Mouse (Mus musculus) forebrain, postnatal 0 days (tissue): ENCODE results near the gene Rabl3. TPM values are rescaled to one million over a fixed set of nuclear protein-coding genes. Genes with fewer than 3 reads are reported as not detected.

Experiments
- ATAC-seq: fragments of 200-750 bp; cut with Nextera tagmentation; 2 replicates; pipeline ENCODE4 v1.8.0; 2017; ENCODE audit warnings: mild to moderate bottlenecking, moderate library complexity
- DNase-seq: peaks from one replicate; pipeline ENCODE4 v3.0.0-alpha.2; 2015
- H3K27ac ChIP-seq: fragments of 300-500 bp; sonication (generic); 2 replicates; pipeline ENCODE4 v1.5.1; 2014; ENCODE audit warnings: low read depth, mild to moderate bottlenecking, antibody characterized with exemption, low read length, moderate library complexity, mixed read lengths
- H3K27me3 ChIP-seq: fragments of 300-500 bp; sonication (generic); 2 replicates; pipeline ENCODE4 v1.6.1; 2014; ENCODE audit warnings: mild to moderate bottlenecking, low read length, mixed read lengths; ENCODE audit not compliant: insufficient read depth
- H3K36me3 ChIP-seq: fragments of 300-500 bp; sonication (generic); 2 replicates; pipeline ENCODE4 v1.6.1; 2014; ENCODE audit warnings: mild to moderate bottlenecking, moderate library complexity; ENCODE audit not compliant: insufficient read depth
- H3K4me1 ChIP-seq: fragments of 300-500 bp; sonication (generic); 2 replicates; pipeline ENCODE4 v1.6.1; 2014; ENCODE audit warnings: antibody characterized with exemption; ENCODE audit not compliant: insufficient read depth
- H3K4me2 ChIP-seq: fragments of 300-500 bp; sonication (generic); 2 replicates; pipeline ENCODE4 v1.6.1; 2014; ENCODE audit warnings: low read depth, mild to moderate bottlenecking, moderate library complexity
- H3K4me3 ChIP-seq: fragments of 300-500 bp; sonication (generic); 2 replicates; pipeline ENCODE4 v1.5.1; 2014; ENCODE audit warnings: low read depth, low read length, mixed read lengths
- H3K9ac ChIP-seq: fragments of 300-500 bp; sonication (generic); 2 replicates; pipeline ENCODE4 v1.6.1; 2014; ENCODE audit warnings: mild to moderate bottlenecking
- H3K9me3 ChIP-seq: fragments of 300-500 bp; sonication (generic); 2 replicates; pipeline ENCODE4 v1.6.1; 2016; ENCODE audit warnings: low read length
- CTCF ChIP-seq: sonication (generic); IDR thresholded peaks from 2 replicates; pipeline ENCODE4 v1.5.1; 2016; ENCODE audit warnings: antibody characterized with exemption, control low read depth, low read depth
- WGBS: fragments of 180-500 bp; shearing (Covaris S2); extraction: QIAGEN DNeasy Blood & Tissue Kit; methylation state at CpG from one replicate; pipeline ENCODE4 v1.1.7; 2014; 5-methylcytosine and 5-hydroxymethylcytosine counted together
- polyA plus RNA-seq: library from polyadenylated mRNA; unstranded; fragments of >200 nt; fragmentation: Nextera tagmentation; extraction: Ambion mirVana; gene quantifications from 2 replicates; pipeline ENCODE4 v1.2.1, GENCODE M21; 2015
- total RNA-seq: library from RNA; depleted of rRNA; stranded (reverse); fragments of >200 nt; gene quantifications from 2 replicates; pipeline ENCODE4 v1.2.3, GENCODE M21; 2014; rRNA removed

Gene Rabl3
- total and polyA plus RNA-seq, 2 experiments from 2014 or later, result 8.2 to 12.4 TPM

GRCm38 (mm10) chr16:37612013-37612412 lies 72.3 kb downstream of the Rabl3 start:
- Histone ChIP-seq H3K27ac (no peak overlapping the region), H3K36me3 (no peaks in the 10 kb centered on the region), H3K9ac (no peak overlapping the region), H3K4me2 (no peak overlapping the region), H3K9me3 (no peaks in the 10 kb centered on the region), H3K27me3 (no peaks in the 10 kb centered on the region), H3K4me1 (no peaks in the 10 kb centered on the region), H3K4me3 (no peak overlapping the region)
- no peak for TF ChIP-seq CTCF
- ATAC-seq (no peak), DNase-seq (no peak)
- WGBS, result 90% methylated on average over 5 of the region's 5 CpGs

- TF ChIP-seq CTCF, result no peak
- no peak for DNase-seq
Measured at GRCm38 (mm10) chr16:37614540-37614939, 74.9 kb downstream of the Rabl3 start.

GRCm38 (mm10) chr16:37615429-37615828 lies 75.7 kb downstream of the Rabl3 start:
- no peaks in the 10 kb centered on the region for H3K9me3 ChIP-seq
- ATAC-seq, result no peak
- H3K9ac ChIP-seq, result no peak overlapping the region
- DNase-seq, result no peak
- H3K4me2 ChIP-seq, result no peak overlapping the region
- H3K27ac ChIP-seq, result no peak overlapping the region
- no peak for TF ChIP-seq CTCF
- H3K36me3 ChIP-seq, result no peaks in the 10 kb centered on the region
- no peaks in the 10 kb centered on the region for H3K4me1 ChIP-seq
- no peak overlapping the region for H3K4me3 ChIP-seq
- no peaks in the 10 kb centered on the region for H3K27me3 ChIP-seq
- 67% methylated on average over 8 of the region's 8 CpGs for WGBS

More at GRCm38 (mm10) chr16:37614540-37614939, 74.9 kb downstream of the Rabl3 start:
- ATAC-seq, result no peak
- H3K27me3 ChIP-seq, result no peaks in the 10 kb centered on the region
- H3K36me3 ChIP-seq, result no peaks in the 10 kb centered on the region
- no peak overlapping the region for H3K4me2 ChIP-seq
- H3K9me3 ChIP-seq, result no peaks in the 10 kb centered on the region
- no peak overlapping the region for H3K4me3 ChIP-seq
- WGBS, result 89% methylated on average over 9 of the region's 9 CpGs
- H3K27ac ChIP-seq, result no peak overlapping the region
- H3K9ac ChIP-seq, result no peak overlapping the region
- no peaks in the 10 kb centered on the region for H3K4me1 ChIP-seq

GRCm38 (mm10) chr16:37616104-37616503 lies 76.4 kb downstream of the Rabl3 start:
- Histone ChIP-seq H3K4me1 (no peaks in the 10 kb centered on the region), H3K27me3 (no peaks in the 10 kb centered on the region), H3K9me3 (no peaks in the 10 kb centered on the region), H3K36me3 (no peaks in the 10 kb centered on the region), H3K9ac (0 out of 2 replicates have a peak overlapping the region, but pooled peaks have one; percentile 2), H3K27ac (no peak overlapping the region), H3K4me2 (no peak overlapping the region), H3K4me3 (no peak overlapping the region)
- WGBS, result 70% methylated on average over 8 of the region's 8 CpGs
- ATAC-seq, result no peak
- TF ChIP-seq CTCF, result no peak
- DNase-seq, result no peak

- Histone ChIP-seq H3K4me1 (no peaks in the 10 kb centered on the region), H3K27me3 (no peaks in the 10 kb centered on the region), H3K9ac (no peak overlapping the region), H3K27ac (peak overlapping the region; percentile 45), H3K4me3 (no peak overlapping the region), H3K36me3 (no peaks in the 10 kb centered on the region), H3K9me3 (no peaks in the 10 kb centered on the region), H3K4me2 (no peak overlapping the region)
- 33% methylated on average over 3 of the region's 3 CpGs for WGBS
- DNase-seq, result no peak
- ATAC-seq, result no peak; the same call in 1 of the 2 replicates
- no peak for TF ChIP-seq CTCF
Measured at GRCm38 (mm10) chr16:37617695-37618094, 78.0 kb downstream of the Rabl3 start.

Other genes starting within 250 kb of the Rabl3 start
- gene Stxbp5l, start 154.9 kb upstream of the Rabl3 start, total RNA-seq, result 14.6 and 17.0 TPM in 2 replicates
- gene Stxbp5l, start 154.9 kb upstream of the Rabl3 start, polyA plus RNA-seq, result 4.0 and 10.0 TPM in 2 replicates
- gene Gtf2e1, start 96 bp upstream of the Rabl3 start, total RNA-seq, result 32.7 and 34.2 TPM in 2 replicates
- gene Gtf2e1, start 96 bp upstream of the Rabl3 start, polyA plus RNA-seq, result 24.5 and 25.2 TPM in 2 replicates
- not detected in 2 replicates for gene Hgd, start 40.3 kb downstream of the Rabl3 start, total RNA-seq
- gene Hgd, start 40.3 kb downstream of the Rabl3 start, polyA plus RNA-seq, result 0.44 TPM in 1 of 2 replicates, not detected in the other
- 33.9 and 49.3 TPM in 2 replicates for gene Ndufb4, start 114.6 kb downstream of the Rabl3 start, total RNA-seq
- 79.1 and 117 TPM in 2 replicates for gene Ndufb4, start 114.6 kb downstream of the Rabl3 start, polyA plus RNA-seq
- gene Fstl1, start 237.0 kb downstream of the Rabl3 start, total RNA-seq, result 62.6 and 78.3 TPM in 2 replicates
- gene Fstl1, start 237.0 kb downstream of the Rabl3 start, polyA plus RNA-seq, result 67.2 and 67.5 TPM in 2 replicates